In the genomic region with DNA sequence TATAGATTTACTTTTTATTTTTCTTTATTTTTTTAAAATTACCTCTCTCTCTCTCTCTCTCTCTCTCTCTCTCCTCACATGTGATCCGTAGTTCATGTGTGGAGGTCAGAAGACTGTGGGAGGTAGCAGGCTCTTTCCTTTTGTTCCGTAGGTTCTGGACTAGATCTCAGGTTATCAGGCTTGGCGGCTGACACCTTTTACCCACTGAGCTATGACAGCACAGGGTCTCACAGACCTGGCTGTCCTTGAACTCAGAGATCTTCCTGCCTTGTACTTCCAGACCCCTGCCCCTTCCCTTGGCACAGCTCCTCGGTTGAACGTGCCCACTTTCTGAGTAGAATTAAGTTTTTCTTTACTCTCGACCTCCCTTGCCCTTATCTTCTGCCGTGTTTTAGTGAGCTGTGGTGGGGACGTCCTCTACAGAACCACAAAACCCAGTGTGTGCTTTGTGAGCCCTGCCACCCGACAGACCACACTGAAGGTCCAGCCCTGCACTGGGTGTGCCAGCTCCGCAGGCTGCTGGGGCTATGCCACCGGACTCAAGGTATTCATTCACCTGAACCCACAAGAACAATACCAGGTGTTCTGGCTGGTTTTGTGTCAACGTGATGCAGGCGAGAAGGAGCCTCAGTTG, we compare ENCODE assay signal across 9 mouse cellular contexts. TPM values are rescaled to one million over a fixed set of nuclear protein-coding genes. Genes with fewer than 3 reads are reported as not detected.
DNase-seq lines count a peak whose midpoint lies in the region; ATAC-seq and TF ChIP-seq lines count a peak whose summit lies in the region.
"Had no signal": no experiment of that assay in that cellular context is flagged by ENCODE, and none has a peak within 500 bp of the region (broad histone marks: within the 10 kb centered on the region; RNA-seq: fewer than 3 reads in every experiment).

No protein-coding gene starts in this region.

- peak overlapping the region; percentile 60 for H3K4me3 ChIP-seq in layer of hippocampus, adult 2 months
- peak overlapping the region; percentile 43 for H3K4me3 ChIP-seq in embryonic facial prominence, embryonic 15.5 days (replicated peaks)
- peak overlapping the region; percentile 31 for H3K4me3 ChIP-seq in intestine, embryonic 15.5 days (replicated peaks)
- no peak overlapping the region for H3K4me3 ChIP-seq in midbrain, postnatal 0 days (ENCODE audit: low read depth, low read length)

- 0 out of 2 replicates have a peak, but pooled peaks cover 10% of the 10 kb centered on the region for H3K4me1 ChIP-seq in embryonic facial prominence, embryonic 15.5 days
- peaks cover 13% of the 10 kb centered on the region for H3K4me1 ChIP-seq in intestine, embryonic 15.5 days (replicated peaks)
- H3K4me1 ChIP-seq in midbrain, postnatal 0 days (ENCODE audit: insufficient read depth, low read length): no peaks in the 10 kb centered on the region

- 59% methylated on average over 13 of the region's 13 CpGs for WGBS in embryonic facial prominence, embryonic 15.5 days
- WGBS in intestine, embryonic 15.5 days: 60% methylated on average over 13 of the region's 13 CpGs
- WGBS in midbrain, postnatal 0 days: 74% methylated on average over 13 of the region's 13 CpGs

- H3K9ac ChIP-seq in embryonic facial prominence, embryonic 15.5 days: no peak overlapping the region
- H3K9ac ChIP-seq in intestine, embryonic 15.5 days: no peak overlapping the region; the same call in 1 of the 2 replicates
- 0 out of 2 replicates have a peak overlapping the region, but pooled peaks have one; percentile 24 for H3K9ac ChIP-seq in midbrain, postnatal 0 days (replicated peaks; ENCODE audit: low read length, poor library complexity, severe bottlenecking)

- no peaks in the 10 kb centered on the region for H3K27me3 ChIP-seq in embryonic facial prominence, embryonic 15.5 days
- H3K27me3 ChIP-seq in intestine, embryonic 15.5 days (replicated peaks): no peaks in the 10 kb centered on the region
- H3K27me3 ChIP-seq in midbrain, postnatal 0 days (ENCODE audit: insufficient read depth, low read length): no peaks in the 10 kb centered on the region

- TF ChIP-seq CTCF in layer of hippocampus, adult 2 months (conservative IDR thresholded peaks at IDR 0.05): no peak
- TF ChIP-seq CTCF in midbrain, postnatal 0 days (IDR thresholded peaks at IDR 0.05): no peak

- no peak for DNase-seq in layer of hippocampus, adult 2 months (ENCODE audit: low spot score in 2 of 2)
- DNase-seq in layer of hippocampus, adult 11-12 months (ENCODE audit: low spot score): no peak
- no peak for DNase-seq in midbrain, postnatal 0 days (ENCODE audit: low spot score)
- no peak for DNase-seq in cerebellum, postnatal 36 days
- DNase-seq in gastrocnemius, postnatal 4 days (ENCODE audit: low spot score in 2 of 2): no peak
- DNase-seq in spleen, postnatal 4 days (ENCODE audit: low spot score in 2 of 2): no peak

- H3K27ac ChIP-seq in layer of hippocampus, adult 2 months: peak overlapping the region; percentile 68
- no peak overlapping the region for H3K27ac ChIP-seq in embryonic facial prominence, embryonic 15.5 days (replicated peaks)
- no peak overlapping the region for H3K27ac ChIP-seq in intestine, embryonic 15.5 days
- no peak overlapping the region for H3K27ac ChIP-seq in midbrain, postnatal 0 days (ENCODE audit: low read depth, low read length)

- no peak for ATAC-seq in embryonic facial prominence, embryonic 15.5 days (ENCODE audit: insufficient number of reproducible peaks, low FRiP score, low TSS enrichment, low read depth)
- no peak for ATAC-seq in intestine, embryonic 15.5 days
- ATAC-seq in midbrain, postnatal 0 days (ENCODE audit: low FRiP score): no peak

- no peaks in the 10 kb centered on the region for H3K36me3 ChIP-seq in embryonic facial prominence, embryonic 15.5 days
- H3K36me3 ChIP-seq in intestine, embryonic 15.5 days: no peaks in the 10 kb centered on the region
- H3K36me3 ChIP-seq in midbrain, postnatal 0 days (ENCODE audit: insufficient read depth, low read length): no peaks in the 10 kb centered on the region

- no peaks in the 10 kb centered on the region for H3K9me3 ChIP-seq in embryonic facial prominence, embryonic 15.5 days (replicated peaks)
- no peaks in the 10 kb centered on the region for H3K9me3 ChIP-seq in intestine, embryonic 15.5 days
- no peaks in the 10 kb centered on the region for H3K9me3 ChIP-seq in midbrain, postnatal 0 days (ENCODE audit: low read length)

- peak overlapping the region; percentile 56 for H3K4me2 ChIP-seq in embryonic facial prominence, embryonic 15.5 days (replicated peaks)
- peak overlapping the region; percentile 65 for H3K4me2 ChIP-seq in intestine, embryonic 15.5 days (replicated peaks)
- peak overlapping the region; percentile 37 for H3K4me2 ChIP-seq in midbrain, postnatal 0 days (ENCODE audit: low read depth, low read length, poor library complexity, severe bottlenecking)

RNA-seq across cellular contexts. Expression of a gene that starts 23.4 kb away (rescaled TPM):
- under 1 TPM in 1 of 2 experiments, not detected in 1; 0.54 TPM for total RNA-seq in layer of hippocampus, adult 2 months (2021)
- 1.3 and 1.5 TPM in 2 replicates for polyA plus RNA-seq in embryonic facial prominence, embryonic 15.5 days (2015; fragmentation: Nextera tagmentation; extraction: Ambion mirVana)
- 4.1 TPM in 2 replicates for polyA plus RNA-seq in intestine, embryonic 15.5 days (2015; fragmentation: Nextera tagmentation; extraction: Ambion mirVana)
- not detected in 2 replicates for total RNA-seq in midbrain, postnatal 0 days (2014; rRNA removed)
- 0.22 and 0.33 TPM in 2 replicates for polyA plus RNA-seq in midbrain, postnatal 0 days (2015; fragmentation: Nextera tagmentation; extraction: Ambion mirVana)
- under 1 TPM in 1 of 2 experiments, not detected in 1; 0.59 TPM for total RNA-seq in gastrocnemius, postnatal 4 days (2021)
- total RNA-seq: common myeloid progenitor, adult 5-6 weeks had no signal

RNA-seq across cellular contexts. Expression of a gene that starts 32.3 kb away (rescaled TPM):
- total RNA-seq in layer of hippocampus, adult 2 months (2021): 10 to 100 TPM; 50.6 to 53.3 TPM
- polyA plus RNA-seq in embryonic facial prominence, embryonic 15.5 days (2015; fragmentation: Nextera tagmentation; extraction: Ambion mirVana): 69.9 and 71.9 TPM in 2 replicates
- 61.1 and 62.0 TPM in 2 replicates for polyA plus RNA-seq in intestine, embryonic 15.5 days (2015; fragmentation: Nextera tagmentation; extraction: Ambion mirVana)
- total RNA-seq in midbrain, postnatal 0 days (2014; rRNA removed): 33.5 and 61.1 TPM in 2 replicates
- 74.2 and 75.6 TPM in 2 replicates for polyA plus RNA-seq in midbrain, postnatal 0 days (2015; fragmentation: Nextera tagmentation; extraction: Ambion mirVana)
- total RNA-seq in gastrocnemius, postnatal 4 days (2021): 10 to 100 TPM; 24.8 to 25.8 TPM

RNA-seq across cellular contexts. Expression of a gene that starts 53.6 kb away (rescaled TPM):
- total RNA-seq in layer of hippocampus, adult 2 months (2021): under 1 TPM; 0.12 to 0.18 TPM
- polyA plus RNA-seq in embryonic facial prominence, embryonic 15.5 days (2015; fragmentation: Nextera tagmentation; extraction: Ambion mirVana): 26.9 and 33.5 TPM in 2 replicates
- polyA plus RNA-seq in intestine, embryonic 15.5 days (2015; fragmentation: Nextera tagmentation; extraction: Ambion mirVana): 1.2 TPM in 2 replicates
- 0.09 and 1.0 TPM in 2 replicates for total RNA-seq in midbrain, postnatal 0 days (2014; rRNA removed)
- polyA plus RNA-seq in midbrain, postnatal 0 days (2015; fragmentation: Nextera tagmentation; extraction: Ambion mirVana): 0.16 and 0.33 TPM in 2 replicates
- 1 to 10 TPM; 2.7 to 3.4 TPM for total RNA-seq in gastrocnemius, postnatal 4 days (2021)
